Mouse (Mus musculus): ENCODE data around the gene Gm49321.

Gm49321 gene

GRCm38 (mm10) chr12:73937353-73937752 is at the start of gene Gm49321:
TSS of gene Gm49321 (plus strand) at chr12:73937653.
- DNase-seq (ENCODE audit: low spot score in 2 of 2): no peak

DNA sequence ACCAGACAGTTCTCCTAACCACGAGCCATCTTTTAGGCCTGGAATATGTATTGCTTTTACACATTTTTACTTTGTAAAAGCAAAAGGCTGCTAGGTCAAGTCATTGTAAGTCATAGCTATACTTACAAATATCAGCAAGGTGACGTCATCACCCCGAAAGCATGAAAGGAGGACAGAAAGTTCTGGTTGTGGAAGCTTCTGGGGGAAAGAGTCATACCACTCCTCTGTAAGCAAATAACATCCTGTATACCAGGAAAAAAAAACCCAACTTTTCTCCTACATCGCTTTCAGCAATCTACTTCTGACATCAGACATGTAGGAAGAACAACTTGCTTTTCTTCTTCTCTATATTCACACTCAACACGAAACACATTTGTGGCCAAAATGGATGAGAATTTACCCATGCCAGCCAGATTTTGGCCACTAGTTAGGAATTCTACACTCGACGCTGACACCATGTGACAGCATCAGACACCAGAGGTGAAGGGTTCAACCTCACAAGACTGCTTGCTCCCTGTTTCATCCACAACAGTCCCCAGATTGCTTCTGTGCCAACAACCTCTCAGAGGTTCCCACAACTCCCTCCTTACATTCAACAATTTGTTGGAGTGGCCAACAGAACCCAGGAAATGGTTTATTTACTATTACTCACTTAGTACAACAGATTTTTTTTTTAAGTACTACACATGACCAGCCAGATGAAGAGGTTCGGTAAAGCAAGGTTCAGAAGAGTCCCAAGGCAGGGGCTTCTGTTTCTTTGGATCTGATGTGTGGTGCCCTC is 49.3 kb upstream of the Gm49321 start:
- no peak for DNase-seq (ENCODE audit: low spot score in 2 of 2)

- no peak for DNase-seq (ENCODE audit: low spot score in 2 of 2)
Observed at GRCm38 (mm10) chr12:73889571-73889970, 47.9 kb upstream of the Gm49321 start.

- DNase-seq (ENCODE audit: low spot score in 2 of 2): no peak
Observed at GRCm38 (mm10) chr12:73890086-73890485, 47.4 kb upstream of the Gm49321 start.

DNA sequence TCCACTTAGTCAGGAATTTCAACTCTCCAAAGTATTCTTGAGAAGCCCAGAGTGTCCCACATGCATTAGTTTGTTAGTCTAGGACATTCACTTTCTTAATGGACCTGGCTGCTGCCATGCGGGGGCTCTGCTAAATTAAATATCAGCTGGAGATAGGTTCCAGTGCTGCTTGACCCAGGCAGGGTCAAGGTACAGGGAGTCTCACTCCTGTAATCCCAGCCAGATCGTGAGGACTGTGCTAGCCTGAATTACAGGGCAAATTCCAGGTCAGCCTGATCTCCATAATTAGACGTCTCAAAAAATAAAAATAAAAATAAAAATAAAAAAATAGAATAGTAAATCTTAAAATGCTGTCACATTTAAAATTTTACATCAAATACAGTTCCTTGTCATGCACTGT is 44.8 kb upstream of the Gm49321 start:
- DNase-seq (ENCODE audit: low spot score in 2 of 2): no peak

- no peak for DNase-seq (ENCODE audit: low spot score in 2 of 2)
Observed at GRCm38 (mm10) chr12:73894838-73895237, 42.6 kb upstream of the Gm49321 start.

- DNase-seq (ENCODE audit: low spot score in 2 of 2): no peak
Observed at GRCm38 (mm10) chr12:73895674-73896073, 41.8 kb upstream of the Gm49321 start.

- DNase-seq (ENCODE audit: low spot score in 2 of 2): no peak
Observed at GRCm38 (mm10) chr12:73896471-73896870, 41.0 kb upstream of the Gm49321 start.

- DNase-seq (ENCODE audit: low spot score in 2 of 2): no peak
Observed at GRCm38 (mm10) chr12:73898281-73898680, 39.2 kb upstream of the Gm49321 start.

DNA sequence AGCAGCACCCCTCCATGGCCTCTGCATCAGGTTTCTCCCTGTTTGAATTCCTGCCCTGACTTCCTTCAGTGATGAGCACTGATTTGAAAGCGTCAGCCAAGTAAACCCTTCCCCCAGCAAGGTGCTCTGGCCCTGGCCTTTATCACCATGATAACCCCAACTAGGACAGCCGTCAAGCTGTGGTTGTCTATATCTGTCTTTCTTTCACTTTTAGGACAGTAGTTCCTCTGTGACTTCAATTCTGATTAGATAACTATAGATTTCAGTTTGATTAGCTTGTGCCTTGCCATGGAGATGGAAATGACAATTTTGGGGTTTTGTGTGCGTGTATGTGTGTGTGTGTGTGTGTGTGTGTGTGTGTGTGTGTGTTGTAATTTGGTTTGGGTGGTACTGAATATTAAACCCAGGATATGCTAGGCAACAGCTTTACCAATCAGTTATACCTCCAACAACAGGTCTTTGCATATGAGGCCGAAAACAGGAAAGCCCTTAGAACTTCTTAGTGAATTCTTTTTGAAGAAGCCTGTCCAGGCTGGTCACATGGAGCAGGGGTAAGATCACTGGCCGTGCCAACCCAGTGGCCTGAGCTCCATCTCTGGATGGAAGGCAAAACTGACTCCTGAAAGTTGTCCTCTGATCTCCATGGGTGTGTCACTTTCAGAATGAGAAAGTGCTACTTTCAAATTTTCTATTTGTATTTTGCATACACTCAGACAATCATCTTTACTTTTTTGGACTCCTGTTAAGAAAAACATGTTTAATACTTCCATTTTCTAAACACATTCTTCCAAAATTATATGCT is 33.1 kb upstream of the Gm49321 start:
- DNase-seq (ENCODE audit: low spot score in 2 of 2): no peak

GRCm38 (mm10) chr12:73905041-73905440 is 32.4 kb upstream of the Gm49321 start:
- DNase-seq (ENCODE audit: low spot score in 2 of 2): no peak

GRCm38 (mm10) chr12:73905555-73905954 is 31.9 kb upstream of the Gm49321 start:
- no peak for DNase-seq (ENCODE audit: low spot score in 2 of 2)

DNA sequence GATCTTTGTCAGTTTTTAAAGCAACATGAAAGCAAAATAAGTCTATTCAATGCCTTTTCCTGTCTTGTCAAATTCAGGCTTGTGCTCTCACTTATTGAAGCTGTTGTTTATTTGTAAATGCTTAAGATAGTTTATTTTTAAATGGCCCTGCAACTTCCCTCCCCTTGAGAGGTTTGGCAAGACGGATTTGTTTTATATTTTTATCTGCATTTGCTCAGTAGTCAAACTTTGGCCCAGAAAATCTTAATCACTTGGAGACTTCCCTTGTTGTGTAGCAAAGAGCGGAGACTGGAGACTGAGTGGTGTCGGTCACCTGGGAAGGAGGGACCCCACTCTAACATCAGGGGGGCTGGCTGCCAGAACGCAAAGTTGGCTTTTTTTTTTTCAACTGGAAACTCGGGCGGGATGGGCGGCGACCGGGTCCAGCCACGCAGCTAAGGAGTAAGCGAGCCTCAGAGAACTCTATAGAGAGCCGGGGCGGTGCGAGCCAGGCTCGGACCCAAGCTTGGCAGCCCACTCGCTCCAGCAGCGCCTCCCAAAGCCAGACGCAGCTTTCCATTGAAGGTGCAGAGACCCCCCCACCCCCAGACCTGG is 30.3 kb upstream of the Gm49321 start:
- DNase-seq (ENCODE audit: low spot score in 2 of 2): no peak

DNA sequence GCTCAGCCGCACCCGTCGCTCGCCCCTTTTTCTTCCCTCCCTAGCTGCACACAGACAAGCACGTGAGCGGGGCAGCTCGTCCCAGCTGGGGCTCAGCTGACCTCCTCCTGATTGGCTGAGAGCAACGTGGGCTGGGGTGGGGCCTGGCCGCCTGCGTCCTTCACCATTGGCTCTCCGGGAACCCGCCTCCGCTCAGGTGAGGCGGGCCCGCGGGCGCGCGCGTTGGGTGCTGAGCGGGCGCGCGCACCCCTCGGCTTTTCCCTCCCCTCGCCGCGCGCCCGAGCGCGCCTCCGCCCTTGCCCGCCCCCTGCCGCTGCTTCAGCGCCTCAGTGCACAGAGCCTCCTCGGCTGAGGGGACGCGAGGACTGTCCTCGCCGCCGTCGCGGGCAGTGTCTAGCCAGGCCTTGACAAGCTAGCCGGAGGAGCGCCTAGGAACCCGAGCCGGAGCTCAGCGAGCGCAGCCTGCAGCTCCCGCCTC is 29.7 kb upstream of the Gm49321 start:
- DNase-seq (ENCODE audit: low spot score in 2 of 2): peak; percentile 97 to 98

- DNase-seq (ENCODE audit: low spot score in 2 of 2): peak; percentile 41 to 66
Observed at GRCm38 (mm10) chr12:73908274-73909012, 29.0 kb upstream of the Gm49321 start.

DNA sequence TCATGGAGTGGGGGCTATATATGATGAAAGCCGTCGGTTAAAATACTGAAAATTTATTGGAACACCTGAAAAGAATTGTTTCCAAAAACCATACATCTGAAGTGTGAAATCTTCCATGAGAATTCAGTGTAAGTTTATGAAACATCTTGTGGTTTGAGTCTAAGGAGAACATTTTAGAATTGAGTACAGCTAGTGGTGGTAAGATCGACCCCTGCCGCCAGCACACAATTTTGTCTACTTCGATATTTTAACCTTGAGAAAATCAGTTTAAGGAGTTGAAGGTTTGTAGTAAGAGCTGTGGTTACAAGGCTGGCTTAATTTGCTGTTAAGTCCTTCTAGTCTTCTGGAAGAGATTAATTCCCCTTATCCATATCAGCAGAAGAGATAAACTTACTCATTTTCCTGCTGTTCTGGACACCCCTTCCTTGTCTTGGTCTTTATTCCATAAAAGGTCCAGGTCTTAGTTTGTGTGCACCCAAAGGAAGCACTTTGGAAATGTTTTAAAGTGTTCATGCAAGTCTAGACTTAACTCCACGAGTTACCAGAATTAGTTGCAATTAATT is 28.4 kb upstream of the Gm49321 start:
- DNase-seq (ENCODE audit: low spot score in 2 of 2): no peak

- DNase-seq (ENCODE audit: low spot score in 2 of 2): no peak
Observed at GRCm38 (mm10) chr12:73918479-73918878, 19.0 kb upstream of the Gm49321 start.

DNA sequence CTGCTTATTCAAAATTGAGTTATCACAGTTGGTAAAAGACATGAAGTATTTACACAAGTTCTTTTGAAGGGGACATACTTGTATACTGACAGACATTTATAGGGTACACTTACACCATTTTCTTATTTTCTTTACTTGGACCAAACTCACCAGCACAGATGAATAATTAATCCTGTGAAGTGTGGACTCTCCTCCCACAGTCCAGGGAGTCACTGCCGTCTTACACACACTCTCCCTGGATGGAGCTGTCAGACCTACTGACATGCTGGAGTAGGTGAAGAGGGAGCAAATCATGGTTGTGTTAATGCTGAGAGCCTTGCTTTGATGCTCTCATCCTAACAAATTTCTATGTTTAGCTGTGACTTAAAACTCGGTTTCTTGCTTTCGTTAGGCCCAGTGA is 7.2 kb upstream of the Gm49321 start:
- DNase-seq (ENCODE audit: low spot score in 2 of 2): no peak

DNA sequence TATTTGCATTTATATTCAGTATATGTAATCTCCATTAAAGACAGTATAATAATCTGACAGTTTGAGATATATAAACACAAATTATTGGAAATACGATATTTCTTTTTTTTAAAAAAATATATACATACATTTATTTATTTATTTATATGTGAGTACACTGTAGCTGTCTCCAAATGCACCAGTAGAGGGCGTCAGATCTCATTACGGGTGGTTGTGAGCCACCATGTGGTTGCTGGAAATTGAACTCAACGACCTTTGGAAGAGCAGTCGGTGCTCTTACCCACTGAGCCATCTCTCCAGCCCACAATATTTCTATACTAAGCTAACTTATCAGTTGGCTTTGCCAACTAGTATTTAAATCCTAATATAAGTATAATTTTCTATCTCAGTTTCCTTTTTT is 6.2 kb upstream of the Gm49321 start:
- DNase-seq (ENCODE audit: low spot score in 2 of 2): no peak

DNA sequence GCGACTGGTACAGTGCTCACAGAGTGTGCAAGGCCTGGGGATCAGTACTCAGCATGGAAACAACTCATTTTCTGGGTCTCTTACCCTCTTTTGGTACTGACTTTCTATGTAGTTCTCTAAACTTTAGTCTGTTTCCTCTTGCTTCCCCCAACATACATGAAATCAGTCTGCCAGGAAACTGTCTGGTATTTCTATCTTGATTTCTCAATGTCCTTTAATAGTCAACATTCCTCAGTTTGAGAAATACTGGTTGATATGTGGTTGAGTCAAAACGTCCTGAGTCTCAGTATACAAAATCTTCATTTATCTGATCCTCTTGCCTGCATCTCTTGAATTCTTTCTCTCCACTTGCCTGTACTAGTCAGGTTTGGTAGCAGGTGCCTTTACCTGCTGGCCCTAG is 2.9 kb upstream of the Gm49321 start:
- DNase-seq (ENCODE audit: low spot score in 2 of 2): no peak

DNA sequence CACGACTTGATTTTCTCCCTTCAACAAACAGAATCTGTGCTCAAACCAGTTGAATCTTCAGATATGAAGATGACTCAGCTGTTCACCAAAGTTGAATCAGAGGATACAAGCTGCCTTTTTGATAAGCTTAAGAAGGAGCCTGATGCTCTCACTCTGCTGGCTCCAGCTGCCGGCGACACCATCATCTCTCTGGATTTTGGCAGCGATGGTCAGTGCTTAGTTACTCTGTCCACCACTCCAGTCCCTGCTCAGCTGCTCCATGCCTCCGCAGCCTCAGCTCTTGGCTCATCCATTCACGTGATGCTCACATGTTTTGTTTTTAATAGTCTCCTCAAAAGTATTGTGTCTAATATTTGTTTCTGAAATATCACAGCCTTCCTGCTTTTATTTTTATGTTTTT is 2.1 kb downstream of the Gm49321 start:
- DNase-seq (ENCODE audit: low spot score in 2 of 2): no peak

DNA sequence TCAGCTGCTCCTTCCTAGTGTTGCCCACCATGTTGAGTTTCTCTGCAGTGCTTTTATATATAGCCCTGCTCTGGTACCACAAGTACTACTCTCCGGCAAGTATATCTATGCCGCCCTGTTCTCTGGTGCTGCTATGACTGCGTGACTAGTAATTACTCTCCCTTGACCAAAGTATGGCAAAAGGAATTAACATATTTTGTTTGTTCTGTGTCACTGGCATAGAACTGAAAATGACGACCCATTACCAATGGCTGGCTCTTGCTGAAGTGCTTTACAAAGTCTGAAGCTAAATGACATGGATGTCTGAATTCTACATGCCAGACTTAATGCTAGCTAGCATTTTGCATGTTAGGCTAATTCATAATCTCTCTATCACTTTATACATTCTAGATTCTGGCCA is 11.0 kb downstream of the Gm49321 start:
- no peak for DNase-seq (ENCODE audit: low spot score in 2 of 2)

Data from frontal cortex, postnatal 10 days (tissue).